Mouse (Mus musculus) hindbrain, embryonic 10.5 days (tissue): ENCODE results near the gene Med11. TPM values are rescaled to one million over a fixed set of nuclear protein-coding genes. Genes with fewer than 3 reads are reported as not detected.
"Not testable (repeated sequence)": the region's sequence is repeated elsewhere in the genome, so short reads cannot be mapped to it uniquely, and the experiment has no call there.

ENCODE experiments used
- DNase-seq: peaks from one replicate; pipeline ENCODE4 v3.0.0-alpha.2; 2017; ENCODE audit warnings: low spot score
- H3K27ac ChIP-seq: fragments of 300-500 bp; sonication (generic); 2 replicates; pipeline ENCODE4 v1.5.1; 2016; ENCODE audit warnings: mild to moderate bottlenecking, moderate library complexity
- H3K27me3 ChIP-seq: fragments of 300-500 bp; sonication (generic); 2 replicates; pipeline ENCODE4 v1.6.1; 2016; ENCODE audit warnings: mild to moderate bottlenecking; ENCODE audit not compliant: poor library complexity, insufficient read depth, severe bottlenecking
- H3K36me3 ChIP-seq: fragments of 300-500 bp; sonication (generic); 2 replicates; pipeline ENCODE4 v1.6.1; 2016; ENCODE audit warnings: mild to moderate bottlenecking, moderate library complexity
- H3K4me1 ChIP-seq: fragments of 300-500 bp; sonication (generic); replicated peaks from 2 replicates; pipeline ENCODE4 v1.6.1; 2016; ENCODE audit warnings: mild to moderate bottlenecking
- H3K4me3 ChIP-seq: fragments of 300-500 bp; sonication (generic); 2 replicates; pipeline ENCODE4 v1.5.1; 2016; ENCODE audit warnings: mild to moderate bottlenecking, moderate library complexity
- H3K9me3 ChIP-seq: fragments of 300-500 bp; sonication (generic); 2 replicates; pipeline ENCODE4 v1.6.1; 2016; ENCODE audit warnings: mild to moderate bottlenecking, moderate library complexity
- whole genome bisulfite sequencing: fragments of 180-500 bp; shearing (Covaris S2); methylation state at CpG from one replicate; pipeline ENCODE4 v1.1.7; 2016; 5-methylcytosine and 5-hydroxymethylcytosine counted together
- polyA plus RNA-seq: library from polyadenylated mRNA; unstranded; fragments of >200 nt; fragmentation: Nextera tagmentation; extraction: Ambion mirVana; gene quantifications from 2 replicates; pipeline ENCODE4 v1.2.1, GENCODE M21; 2016

The Med11 gene
- polyA plus RNA-seq, 1 experiment from 2014 or later, result 49.2 TPM

DNA sequence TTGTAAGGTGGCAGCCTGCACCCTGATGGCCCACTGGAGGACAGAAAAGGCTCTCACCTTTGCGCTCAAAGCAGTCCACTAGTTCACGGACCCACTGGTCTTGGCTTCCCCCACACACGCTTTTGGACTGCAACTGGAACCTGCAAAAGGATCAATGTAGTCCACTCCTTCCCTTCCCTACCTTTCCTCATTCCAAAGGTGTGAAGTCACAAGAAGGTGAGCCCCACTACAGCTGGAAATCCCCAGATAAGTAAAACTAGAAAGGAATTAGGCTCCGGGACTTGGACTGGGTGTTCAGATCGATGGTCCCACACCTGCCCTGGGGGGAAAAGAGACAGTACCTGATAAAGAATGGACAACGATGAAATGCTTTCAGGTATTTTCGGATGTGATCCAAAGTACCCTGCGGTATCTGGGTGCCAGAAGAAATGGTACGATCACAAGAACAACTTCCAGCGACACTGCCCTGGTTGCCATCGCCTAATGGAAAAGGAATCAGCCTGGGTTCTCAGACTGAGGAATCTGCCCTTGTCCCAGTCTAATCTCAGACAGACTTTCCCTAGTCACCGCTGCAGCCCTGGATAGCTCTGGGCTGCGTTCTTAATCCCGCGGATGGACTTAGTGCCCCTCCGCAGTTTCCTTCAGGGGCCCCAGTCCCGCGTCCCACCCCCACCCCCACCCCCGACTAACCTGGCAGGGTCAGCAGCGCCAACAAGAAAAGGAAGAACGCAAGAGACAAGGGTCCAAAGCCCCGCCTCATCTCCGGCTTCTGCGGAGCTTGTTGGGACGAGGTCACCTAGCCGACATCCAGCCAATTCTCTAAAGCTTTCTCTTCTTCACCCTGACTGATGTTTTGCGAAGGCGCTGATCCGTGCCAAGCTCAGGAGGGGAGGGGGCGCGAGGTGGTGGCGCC, 7.2 kb downstream of the Med11 start, which contains the start of gene Zmynd15:
Zmynd15 (plus strand) TSS at position 746 of the 913 bp plus-strand sequence.
- H3K9me3 ChIP-seq, result peaks cover 6% of the 10 kb centered on the region; the same call in 1 of the 2 replicates
- peaks cover 14% of the 10 kb centered on the region for H3K4me1 ChIP-seq
- peak within 1 kb of the TSS; percentile 54 for H3K4me3 ChIP-seq
- peaks cover 11% of the 10 kb centered on the region for H3K36me3 ChIP-seq
- H3K27me3 ChIP-seq, result peaks cover 59% of the 10 kb centered on the region
- 20% methylated on average over 32 of the region's 32 CpGs for WGBS
- peak within 1 kb of the TSS; percentile 30 for H3K27ac ChIP-seq
- peak; percentile 25 for DNase-seq

DNA sequence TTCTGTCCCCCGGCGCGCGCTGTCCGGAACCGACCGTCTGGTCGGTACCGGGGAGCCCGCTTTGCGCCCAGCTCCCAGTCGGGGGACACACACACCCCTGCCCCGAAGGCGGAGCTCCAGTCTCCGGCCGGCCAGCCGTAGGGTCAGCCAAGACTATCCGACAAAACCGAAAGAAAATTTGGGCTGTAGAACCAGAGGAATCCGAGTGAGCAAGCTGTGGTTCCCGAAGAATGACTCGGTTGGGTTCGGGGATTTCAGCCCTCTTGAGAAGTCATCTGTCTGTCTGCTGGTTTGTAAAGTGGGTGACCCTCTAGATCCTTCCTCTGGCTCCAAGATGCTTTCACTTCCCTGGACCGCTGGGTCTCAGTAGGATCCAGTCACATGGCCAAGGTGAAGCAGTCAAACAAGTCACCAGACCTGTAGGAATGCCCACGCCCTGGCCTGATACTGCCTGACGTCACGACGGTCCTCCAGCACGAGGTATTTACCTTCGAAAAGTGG, 7.9 kb downstream of the Med11 start, which contains the start of gene Cxcl16:
Cxcl16 (minus strand) TSS at position 384 of the 501 bp plus-strand sequence.
- peak; percentile 17 for DNase-seq
- Histone ChIP-seq H3K27ac (peak within 1 kb of the TSS; percentile 30), H3K36me3 (peaks cover 10% of the 10 kb centered on the region), H3K9me3 (peaks cover 6% of the 10 kb centered on the region; the same call in 1 of the 2 replicates), H3K4me3 (peak within 1 kb of the TSS; percentile 54), H3K27me3 (peaks cover 66% of the 10 kb centered on the region), H3K4me1 (peaks cover 13% of the 10 kb centered on the region)
- 5% methylated on average over 30 of the region's 30 CpGs for WGBS

DNA sequence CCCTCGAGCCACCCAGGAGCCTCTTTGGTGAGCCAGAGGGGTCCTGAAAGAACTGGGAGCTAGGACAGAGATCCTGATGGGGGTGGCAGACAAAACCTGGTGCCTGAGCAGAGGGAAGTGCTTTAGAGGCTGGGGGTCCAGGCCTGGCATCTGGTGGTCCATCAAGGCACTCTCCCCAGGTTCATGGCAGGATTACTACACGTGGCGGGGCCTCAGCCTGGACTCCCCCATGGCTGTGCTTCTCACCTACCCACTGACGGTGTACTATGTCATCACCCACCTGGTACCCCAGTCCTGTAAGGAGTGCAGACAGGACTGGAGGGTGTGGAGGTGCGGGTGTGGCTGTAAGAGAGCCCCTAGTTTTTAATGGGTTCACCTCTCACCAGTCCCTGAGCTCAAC, 12.3 kb downstream of the Med11 start:
- Histone ChIP-seq H3K36me3 (no peaks in the 10 kb centered on the region), H3K4me1 (peaks cover 19% of the 10 kb centered on the region), H3K27me3 (peaks cover 84% of the 10 kb centered on the region), H3K4me3 (no peak overlapping the region), H3K27ac (no peak overlapping the region), H3K9me3 (peaks cover 6% of the 10 kb centered on the region; the same call in 1 of the 2 replicates)
- WGBS, result 75% methylated on average over 5 of the region's 5 CpGs
- no peak for DNase-seq

DNA sequence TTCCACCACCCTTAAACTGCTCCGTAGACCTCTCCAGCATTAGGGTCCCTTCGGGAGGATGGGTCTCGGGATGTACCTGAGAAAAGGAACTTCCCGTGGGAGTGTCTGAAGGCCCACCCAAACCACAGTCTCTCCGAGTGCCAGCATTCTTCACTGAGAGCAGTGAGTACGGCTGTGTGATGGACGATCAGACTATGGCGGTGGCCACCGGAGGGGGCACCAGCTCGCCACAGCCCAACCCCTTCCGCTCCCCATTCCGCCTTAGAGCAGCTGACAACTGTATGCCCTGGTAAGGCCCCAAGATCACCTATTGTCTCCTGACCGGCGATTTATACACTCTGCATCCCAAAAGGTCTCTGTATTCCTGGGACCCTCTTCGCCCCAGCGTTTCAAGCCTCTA, 13.5 kb downstream of the Med11 start:
- WGBS, result 21% methylated on average over 16 of the region's 16 CpGs
- DNase-seq, result peak; percentile 22
- peaks cover 6% of the 10 kb centered on the region; the same call in 1 of the 2 replicates for H3K9me3 ChIP-seq

DNA sequence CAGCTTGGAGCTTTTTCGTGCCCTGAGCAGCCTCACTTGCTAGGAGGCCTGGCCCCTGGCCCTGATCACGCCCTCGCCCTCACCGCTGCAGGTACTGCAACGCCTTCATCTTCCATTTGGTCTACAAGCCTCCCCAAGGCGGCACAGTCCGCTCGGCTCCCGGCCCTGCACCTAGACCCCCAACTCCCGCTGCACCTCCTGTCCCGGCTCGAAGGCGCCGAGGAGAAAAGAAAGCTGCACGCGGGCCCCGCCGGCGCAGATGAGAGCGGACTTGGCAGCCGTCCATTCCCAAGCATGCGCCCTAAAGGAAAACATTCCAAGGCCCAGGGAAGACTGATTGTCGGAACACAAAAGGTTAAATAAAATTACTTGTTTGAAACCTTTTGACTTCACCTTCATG, 14.1 kb downstream of the Med11 start:
- WGBS, result 18% methylated on average over 23 of the region's 23 CpGs
- Histone ChIP-seq H3K27me3 (peaks cover 65% of the 10 kb centered on the region), H3K9me3 (peaks cover 2% of the 10 kb centered on the region; the same call in 1 of the 2 replicates), H3K36me3 (no peaks in the 10 kb centered on the region), H3K4me3 (peak overlapping the region; percentile 36), H3K4me1 (peaks cover 10% of the 10 kb centered on the region), H3K27ac (peak overlapping the region; percentile 50; the same call in 1 of the 2 replicates)
- peak; percentile 13 for DNase-seq

More for the DNA sequence above, 13.5 kb downstream of the Med11 start:
- H3K36me3 ChIP-seq, result no peaks in the 10 kb centered on the region
- H3K4me3 ChIP-seq, result peak overlapping the region; percentile 36
- H3K27me3 ChIP-seq, result peaks cover 72% of the 10 kb centered on the region
- peak overlapping the region; percentile 50; the same call in 1 of the 2 replicates for H3K27ac ChIP-seq
- H3K4me1 ChIP-seq, result peaks cover 10% of the 10 kb centered on the region

DNA sequence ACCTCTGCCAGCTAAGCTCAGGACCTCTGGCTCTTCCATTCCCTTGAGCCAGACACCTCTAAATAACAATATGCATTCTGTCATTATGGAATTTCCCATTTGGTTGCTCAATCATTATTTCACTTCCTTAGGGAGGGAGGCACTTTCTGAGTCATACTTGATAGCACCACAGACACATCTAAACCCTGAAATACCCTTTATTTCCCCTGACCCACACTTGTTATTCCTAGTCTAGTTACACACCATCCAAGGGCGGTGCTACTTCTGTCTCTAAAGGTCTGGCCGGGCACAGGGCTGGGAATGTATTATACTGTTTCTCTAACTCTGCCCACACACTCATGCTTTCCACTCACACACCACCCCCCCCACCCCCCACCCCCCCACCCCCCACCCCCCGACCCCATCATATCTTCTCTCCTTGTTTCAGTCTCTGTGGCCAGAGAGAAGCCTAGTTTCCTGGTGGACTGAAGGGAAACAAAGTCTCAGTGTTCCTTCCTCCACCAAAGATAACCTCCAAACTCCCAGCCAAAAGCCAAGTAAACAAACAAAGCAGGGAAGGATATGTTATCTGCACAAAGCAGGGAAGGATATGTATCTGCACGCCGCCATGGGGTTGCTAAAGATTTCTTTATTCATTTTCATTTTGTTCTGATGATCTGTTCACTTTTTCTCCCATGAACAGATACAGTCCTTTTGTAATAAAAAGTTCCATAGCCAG, 16.3 kb downstream of the Med11 start:
- 88% methylated on average over 5 of the region's 5 CpGs for WGBS
- Histone ChIP-seq H3K9me3 (no peaks in the 10 kb centered on the region), H3K4me1 (peaks cover 10% of the 10 kb centered on the region), H3K27ac (no peak overlapping the region), H3K27me3 (peaks cover 44% of the 10 kb centered on the region), H3K36me3 (no peaks in the 10 kb centered on the region), H3K4me3 (no peak overlapping the region)
- no peak for DNase-seq

DNA sequence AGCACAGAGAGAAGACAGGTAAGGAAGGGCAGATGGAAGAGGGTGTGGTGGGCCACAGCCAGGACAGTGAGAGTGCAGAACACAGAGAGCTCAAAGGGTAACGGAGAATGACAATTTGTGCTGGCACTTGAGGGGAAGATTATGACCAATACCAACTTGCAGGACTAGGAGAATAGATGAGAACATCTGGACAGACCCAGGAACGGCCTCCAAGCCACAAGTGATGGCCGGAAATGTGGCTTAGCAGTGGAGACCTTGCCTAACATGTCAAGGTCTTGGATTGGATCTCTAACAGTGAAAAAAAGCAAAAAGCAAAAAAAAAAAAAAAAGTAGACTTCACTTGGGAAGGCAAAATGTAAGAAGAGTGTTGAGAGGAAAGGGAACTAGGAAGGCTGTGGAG, 18.0 kb downstream of the Med11 start:
- no peaks in the 10 kb centered on the region for H3K9me3 ChIP-seq
- peaks cover 28% of the 10 kb centered on the region for H3K27me3 ChIP-seq
- H3K4me1 ChIP-seq, result peaks cover 10% of the 10 kb centered on the region
- no peak for DNase-seq
- WGBS, result 88% methylated on average over 3 of the region's 3 CpGs
- H3K4me3 ChIP-seq, result no peak overlapping the region
- H3K36me3 ChIP-seq, result no peaks in the 10 kb centered on the region
- no peak overlapping the region for H3K27ac ChIP-seq

DNA sequence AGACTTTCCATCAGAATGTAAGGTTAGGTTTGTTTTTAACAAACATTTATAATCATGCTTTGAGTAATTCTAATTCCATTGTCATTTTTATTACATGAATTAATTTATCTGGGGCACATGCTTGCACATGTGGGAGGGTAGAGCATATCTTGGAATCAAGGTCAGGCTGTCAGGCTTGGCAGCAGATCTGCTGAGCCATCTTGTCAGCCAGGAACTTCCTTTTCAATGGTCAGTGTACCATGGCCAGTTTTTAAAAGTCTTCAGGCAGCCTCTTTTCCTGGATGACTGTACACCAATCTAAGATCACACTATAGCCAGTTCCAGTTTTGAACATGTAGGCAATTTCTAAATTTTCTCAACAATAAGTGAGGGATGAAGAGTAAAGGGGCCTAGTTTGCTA, 21.0 kb downstream of the Med11 start:
- DNase-seq, result no peak
- no peaks in the 10 kb centered on the region for H3K27me3 ChIP-seq
- no peaks in the 10 kb centered on the region for H3K4me1 ChIP-seq
- H3K9me3 ChIP-seq, result no peaks in the 10 kb centered on the region
- no peaks in the 10 kb centered on the region for H3K36me3 ChIP-seq
- no peak overlapping the region for H3K27ac ChIP-seq
- no peak overlapping the region for H3K4me3 ChIP-seq

DNA sequence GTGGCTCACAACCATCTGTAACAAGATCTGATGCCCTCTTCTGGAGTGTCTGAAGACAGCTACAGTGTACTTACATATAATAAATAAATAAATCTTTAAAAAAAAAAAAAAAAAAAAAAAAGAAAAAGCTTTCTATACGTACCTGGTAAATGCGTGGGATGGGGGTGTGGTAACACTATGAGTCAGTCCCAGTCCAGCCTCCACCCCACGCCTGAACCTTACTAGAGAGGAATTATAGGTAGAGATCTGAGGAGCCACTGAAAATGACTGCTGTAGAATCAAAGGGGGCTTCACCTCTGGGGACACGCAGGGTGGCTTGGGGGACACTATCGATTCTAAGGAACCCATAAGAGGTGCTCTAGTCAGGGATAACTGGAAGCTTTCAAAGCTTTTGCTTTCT, 21.6 kb downstream of the Med11 start:
- H3K4me1 ChIP-seq, H3K9me3 ChIP-seq, H3K27ac ChIP-seq, H3K4me3 ChIP-seq, DNase-seq, H3K27me3 ChIP-seq, H3K36me3 ChIP-seq: not testable (repeated sequence)
- 88% methylated on average over 5 of the region's 5 CpGs for WGBS

DNA sequence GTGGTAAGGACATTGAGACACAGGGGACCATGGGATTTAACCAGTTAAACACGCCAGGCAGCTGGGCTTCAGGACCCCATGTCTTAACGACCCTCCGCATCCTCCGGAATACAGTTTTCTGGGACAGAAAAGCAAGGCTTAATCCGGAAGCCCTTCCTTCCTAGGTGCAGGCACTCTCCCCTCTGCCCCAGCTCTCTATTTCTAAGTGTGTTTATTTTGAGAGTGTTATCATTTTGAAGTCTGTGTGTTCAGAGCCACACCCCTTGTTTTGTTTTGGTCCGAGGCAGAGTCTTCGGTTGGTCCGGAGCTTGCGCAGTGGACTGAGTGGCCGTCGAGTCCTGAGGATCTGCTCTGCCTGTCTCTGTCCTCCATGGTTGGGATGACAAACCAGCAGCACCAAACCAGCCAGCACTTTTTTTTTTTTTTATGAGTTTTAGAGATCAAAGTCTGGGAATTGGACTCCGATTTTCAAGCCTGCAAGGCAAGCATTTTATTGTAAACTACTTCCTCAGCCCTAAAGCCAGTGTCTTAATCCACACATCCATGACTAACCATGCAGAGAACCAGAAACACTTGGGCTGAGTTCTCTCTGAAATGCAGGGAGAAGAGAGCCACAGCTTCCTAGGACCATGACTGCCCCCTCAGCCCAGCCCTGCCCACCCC, 23.3 kb downstream of the Med11 start:
- no peaks in the 10 kb centered on the region for H3K9me3 ChIP-seq
- no peak overlapping the region for H3K4me3 ChIP-seq
- H3K36me3 ChIP-seq, result no peaks in the 10 kb centered on the region
- WGBS, result 85% methylated on average over 12 of the region's 12 CpGs
- no peaks in the 10 kb centered on the region for H3K27me3 ChIP-seq
- no peak overlapping the region for H3K27ac ChIP-seq
- DNase-seq, result no peak
- H3K4me1 ChIP-seq, result no peaks in the 10 kb centered on the region

DNA sequence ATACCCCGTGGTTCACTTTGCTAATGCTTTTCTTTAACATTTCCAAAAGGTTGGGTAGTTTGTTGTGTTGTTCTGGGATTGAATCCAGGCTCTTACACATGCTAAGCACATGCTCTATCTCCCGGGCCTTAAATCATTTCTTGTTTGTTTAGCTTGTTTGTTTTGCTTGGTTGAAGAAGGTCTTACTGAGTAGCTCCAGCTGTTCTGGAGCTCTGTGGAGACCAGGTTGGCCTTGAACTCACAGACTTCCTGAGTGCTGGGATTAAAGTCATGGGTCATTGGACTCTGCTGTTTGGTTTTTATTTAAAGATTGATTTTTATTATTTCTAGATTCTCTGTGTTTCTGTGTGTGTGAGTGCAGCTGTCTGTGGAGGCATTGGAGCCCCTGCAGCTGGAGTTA, 33.8 kb downstream of the Med11 start:
- H3K36me3 ChIP-seq, result no peaks in the 10 kb centered on the region
- no peaks in the 10 kb centered on the region for H3K9me3 ChIP-seq
- H3K4me3 ChIP-seq, result no peak overlapping the region
- peaks cover 5% of the 10 kb centered on the region; the same call in 1 of the 2 replicates for H3K4me1 ChIP-seq
- WGBS, result 62% methylated on average over 2 of the region's 2 CpGs
- DNase-seq, result no peak
- H3K27ac ChIP-seq, result no peak overlapping the region
- H3K27me3 ChIP-seq, result no peaks in the 10 kb centered on the region

DNA sequence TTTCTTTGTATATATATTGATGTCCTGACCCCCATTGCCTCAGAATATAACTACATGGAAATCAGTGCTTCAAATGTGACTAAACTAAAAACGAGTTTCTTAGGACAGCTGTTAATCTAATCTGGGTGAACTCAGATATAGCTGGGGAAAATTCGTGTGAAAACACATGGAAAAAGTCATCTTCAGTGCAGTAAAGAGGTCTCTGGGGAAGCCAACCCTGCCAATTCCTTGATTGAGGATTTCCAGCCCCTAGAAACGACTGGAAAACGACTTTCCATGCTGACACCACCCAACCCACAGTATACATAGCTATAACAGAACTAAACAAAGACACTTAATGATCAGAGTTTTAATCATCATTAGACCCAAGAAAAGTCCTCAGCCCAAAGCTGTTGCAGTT, 36.1 kb downstream of the Med11 start:
- Histone ChIP-seq H3K27me3 (no peaks in the 10 kb centered on the region), H3K4me1 (peaks cover 2% of the 10 kb centered on the region; the same call in 1 of the 2 replicates), H3K36me3 (no peaks in the 10 kb centered on the region), H3K9me3 (no peaks in the 10 kb centered on the region), H3K27ac (no peak overlapping the region), H3K4me3 (no peak overlapping the region)
- DNase-seq, result no peak
- WGBS, result 63% methylated on average over 4 of the region's 4 CpGs
